Mouse (Mus musculus): ENCODE results near the gene B3gat2.

The B3gat2 gene

GRCm38 (mm10) chr1:23834246-23834645, 72.7 kb downstream of the B3gat2 start:
- no peak for DNase-seq (ENCODE audit: low spot score in 2 of 2)

- DNase-seq (ENCODE audit: low spot score in 2 of 2), result no peak
Measured at GRCm38 (mm10) chr1:23834819-23835218, 73.3 kb downstream of the B3gat2 start.

- DNase-seq (ENCODE audit: low spot score in 2 of 2), result no peak
Measured at GRCm38 (mm10) chr1:23836630-23837029, 75.1 kb downstream of the B3gat2 start.

- no peak for DNase-seq (ENCODE audit: low spot score in 2 of 2)
Measured at GRCm38 (mm10) chr1:23840924-23841323, 79.4 kb downstream of the B3gat2 start.

- DNase-seq (ENCODE audit: low spot score in 2 of 2), result no peak
Measured at GRCm38 (mm10) chr1:23842629-23843028, 81.1 kb downstream of the B3gat2 start.

GRCm38 (mm10) chr1:23843790-23844189, 82.2 kb downstream of the B3gat2 start:
- no peak for DNase-seq (ENCODE audit: low spot score in 2 of 2)

- no peak for DNase-seq (ENCODE audit: low spot score in 2 of 2)
Measured at GRCm38 (mm10) chr1:23845007-23845406, 83.5 kb downstream of the B3gat2 start.

- no peak for DNase-seq (ENCODE audit: low spot score in 2 of 2)
Measured at GRCm38 (mm10) chr1:23846044-23846680, 84.6 kb downstream of the B3gat2 start.

- no peak for DNase-seq (ENCODE audit: low spot score in 2 of 2)
Measured at GRCm38 (mm10) chr1:23855623-23856022, 94.1 kb downstream of the B3gat2 start.

- DNase-seq (ENCODE audit: low spot score in 2 of 2), result no peak
Measured at GRCm38 (mm10) chr1:23860944-23861343, 99.4 kb downstream of the B3gat2 start.

- no peak for DNase-seq (ENCODE audit: low spot score in 2 of 2)
Measured at GRCm38 (mm10) chr1:23865566-23865965, 104.0 kb downstream of the B3gat2 start.

GRCm38 (mm10) chr1:23867350-23867862, 105.9 kb downstream of the B3gat2 start:
- no peak for DNase-seq (ENCODE audit: low spot score in 2 of 2)

- DNase-seq (ENCODE audit: low spot score in 2 of 2), result no peak
Measured at GRCm38 (mm10) chr1:23872194-23872593, 110.6 kb downstream of the B3gat2 start.

GRCm38 (mm10) chr1:23882681-23883080, 121.1 kb downstream of the B3gat2 start:
- no peak for DNase-seq (ENCODE audit: low spot score in 2 of 2)

- DNase-seq (ENCODE audit: low spot score in 2 of 2), result no peak
Measured at GRCm38 (mm10) chr1:23884087-23884668, 122.6 kb downstream of the B3gat2 start.

- DNase-seq (ENCODE audit: low spot score in 2 of 2), result no peak
Measured at GRCm38 (mm10) chr1:23884914-23885313, 123.4 kb downstream of the B3gat2 start.

GRCm38 (mm10) chr1:23892072-23892471, 130.5 kb downstream of the B3gat2 start:
- no peak for DNase-seq (ENCODE audit: low spot score in 2 of 2)
